Mouse (Mus musculus) left cerebral cortex, adult 11 months (tissue): ENCODE data around the gene Synj1.

Experiments used
- DNase-seq: peaks from one replicate; pipeline ENCODE4 v3.0.0; 2022; ENCODE audit warnings: low spot score

The Synj1 gene

GRCm38 (mm10) chr16:90890683-90891082 is 120.4 kb downstream of the Synj1 start:
- DNase-seq = no peak
